Mouse (Mus musculus): ENCODE measurements around the gene Nrros.

Nrros gene

DNA sequence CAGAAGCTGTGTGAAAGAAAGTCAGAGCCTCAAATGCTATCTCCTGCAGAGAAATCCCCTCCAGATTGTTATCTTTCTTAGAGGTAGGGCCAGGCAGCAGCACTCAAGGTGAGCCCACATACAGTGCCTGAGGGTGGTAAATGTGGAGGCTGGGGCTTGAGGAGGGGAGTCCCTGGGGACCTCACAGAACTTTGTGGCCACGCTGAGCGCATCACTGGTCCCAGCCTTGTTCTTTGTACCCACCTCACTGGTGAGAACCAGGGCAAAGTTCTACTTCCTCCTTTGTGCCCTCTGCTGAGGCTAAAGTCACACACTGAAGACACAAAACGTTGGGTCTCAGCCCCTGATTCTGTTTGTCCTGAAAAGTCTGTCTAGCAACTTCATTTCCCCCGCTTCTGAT is 2.0 kb downstream of the Nrros start:
- DNase-seq (ENCODE audit: inconsistent ontology term), result no peak

DNA sequence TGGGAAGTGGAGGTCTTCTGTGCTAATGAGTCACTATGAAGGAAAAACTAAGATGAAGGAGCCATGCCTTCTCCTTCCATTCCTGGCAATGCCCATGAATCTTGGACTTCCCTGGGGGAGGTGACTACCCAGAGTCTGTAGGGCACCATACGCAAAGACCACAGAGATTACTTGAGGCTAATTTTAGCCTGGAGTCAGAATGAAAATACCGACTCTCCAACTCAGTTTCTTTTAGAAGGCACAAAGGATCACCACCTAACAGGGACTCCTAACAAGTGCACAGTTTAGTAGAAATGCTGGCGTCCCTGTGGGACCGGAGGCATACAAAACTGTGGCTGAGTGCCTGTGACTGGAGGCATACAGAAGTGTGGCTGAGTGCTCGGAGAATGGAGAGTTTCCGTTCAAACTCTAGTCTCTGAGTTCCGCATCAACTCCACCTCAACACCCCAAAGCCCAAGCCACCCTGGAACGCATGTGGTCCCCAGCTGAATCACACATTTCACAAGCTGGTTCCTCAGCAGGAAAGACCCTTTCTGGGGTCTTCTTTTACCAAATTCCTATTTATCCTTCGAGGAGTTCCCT is 4.6 kb downstream of the Nrros start:
- DNase-seq (ENCODE audit: inconsistent ontology term), result no peak

DNA sequence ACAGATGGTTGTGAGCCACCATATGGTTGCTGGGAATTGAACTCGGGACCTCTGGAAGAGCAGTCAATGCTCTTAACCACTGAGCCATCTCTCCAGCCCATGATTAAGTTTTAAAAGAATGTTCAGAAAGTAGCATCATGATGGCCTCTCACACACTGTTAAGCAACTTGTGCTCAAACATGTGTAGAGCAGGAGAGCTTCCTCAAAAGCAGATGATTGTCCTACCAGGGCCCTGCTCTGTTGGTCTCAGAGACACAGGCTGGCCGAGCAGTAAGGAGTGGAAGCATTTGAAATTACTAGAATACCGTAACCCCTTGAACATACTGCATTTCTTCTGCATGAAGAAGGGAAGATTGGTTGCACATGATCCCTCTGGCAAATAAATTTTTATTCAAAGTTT is 6.4 kb downstream of the Nrros start:
- DNase-seq (ENCODE audit: inconsistent ontology term), result no peak

DNA sequence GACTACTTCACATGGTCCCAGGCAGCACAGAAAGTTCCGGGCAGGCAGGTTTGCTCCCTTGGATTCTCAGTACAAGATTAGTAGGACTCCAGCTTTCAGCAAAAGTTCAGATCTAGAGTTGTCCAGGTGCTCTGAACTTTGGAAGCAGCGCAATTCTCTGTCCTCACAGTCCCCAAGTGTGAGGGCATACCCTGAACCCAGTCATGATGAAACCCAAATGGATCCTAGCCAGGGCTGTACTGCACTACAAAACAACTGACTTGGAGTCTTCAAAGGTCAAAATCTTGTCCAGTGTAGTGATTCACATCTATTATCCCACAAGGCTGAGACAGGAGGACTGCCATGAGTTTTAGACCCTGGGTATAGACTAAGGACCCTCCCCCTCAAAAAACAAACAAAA is 8.0 kb downstream of the Nrros start:
- no peak for DNase-seq (ENCODE audit: inconsistent ontology term)

DNA sequence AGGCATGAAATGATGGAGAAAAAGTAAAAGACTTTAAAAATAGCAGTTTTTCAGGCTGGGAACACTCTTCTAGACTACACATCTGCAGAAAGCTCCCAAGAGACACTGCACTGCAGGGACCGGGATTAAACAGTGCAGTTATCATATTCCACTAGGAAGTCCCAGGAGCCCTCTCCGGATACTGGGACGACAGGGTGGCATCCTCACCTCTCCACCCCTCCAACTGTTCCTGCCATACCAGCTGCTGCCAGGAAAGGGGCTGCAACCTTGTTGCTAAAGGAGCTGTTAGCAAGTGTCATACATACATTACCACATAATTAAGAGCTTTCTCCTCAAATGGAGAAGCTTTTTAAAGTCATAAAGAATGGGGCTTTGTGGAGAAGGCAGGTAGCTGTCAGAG is 8.7 kb downstream of the Nrros start:
- DNase-seq (ENCODE audit: inconsistent ontology term), result no peak

DNA sequence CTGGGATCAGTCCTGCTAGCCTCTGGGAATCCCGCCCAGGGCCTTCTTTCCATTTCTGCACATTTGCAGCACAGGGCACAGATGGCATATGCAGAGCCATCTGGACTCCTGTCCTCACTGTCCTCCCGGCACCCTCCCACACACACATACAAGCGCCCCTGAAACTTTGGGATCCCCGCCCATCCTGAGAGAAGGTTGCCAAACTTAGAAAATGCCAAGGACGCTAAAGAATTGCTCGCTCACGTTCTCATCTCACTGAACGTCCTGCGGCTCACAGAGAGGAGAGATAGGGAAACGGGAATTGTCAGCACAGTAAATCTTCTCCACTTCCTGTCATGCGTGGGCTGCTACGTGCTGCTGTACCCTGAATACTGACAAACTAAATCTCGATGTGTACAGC is 11.0 kb downstream of the Nrros start:
- no peak for DNase-seq (ENCODE audit: inconsistent ontology term)

DNA sequence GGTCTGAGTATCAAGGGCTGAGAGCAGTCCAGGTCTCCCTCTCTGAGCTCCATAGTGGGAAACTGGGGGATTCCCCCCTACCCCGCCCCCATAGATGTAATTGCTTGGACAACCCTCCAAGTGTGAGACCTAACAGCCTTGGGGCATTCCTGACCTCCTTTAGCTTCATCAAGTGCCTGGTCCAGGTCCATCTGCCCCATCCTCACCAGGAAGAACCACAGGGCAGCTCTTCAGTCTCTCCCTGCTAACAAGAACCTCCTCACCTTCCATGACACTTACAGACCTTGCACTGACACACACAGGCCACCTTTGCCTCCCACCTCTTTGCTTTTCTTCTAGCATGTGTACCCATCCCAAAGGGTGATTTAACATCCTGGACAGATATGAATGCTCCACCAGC is 11.4 kb downstream of the Nrros start:
- DNase-seq (ENCODE audit: inconsistent ontology term), result no peak

DNA sequence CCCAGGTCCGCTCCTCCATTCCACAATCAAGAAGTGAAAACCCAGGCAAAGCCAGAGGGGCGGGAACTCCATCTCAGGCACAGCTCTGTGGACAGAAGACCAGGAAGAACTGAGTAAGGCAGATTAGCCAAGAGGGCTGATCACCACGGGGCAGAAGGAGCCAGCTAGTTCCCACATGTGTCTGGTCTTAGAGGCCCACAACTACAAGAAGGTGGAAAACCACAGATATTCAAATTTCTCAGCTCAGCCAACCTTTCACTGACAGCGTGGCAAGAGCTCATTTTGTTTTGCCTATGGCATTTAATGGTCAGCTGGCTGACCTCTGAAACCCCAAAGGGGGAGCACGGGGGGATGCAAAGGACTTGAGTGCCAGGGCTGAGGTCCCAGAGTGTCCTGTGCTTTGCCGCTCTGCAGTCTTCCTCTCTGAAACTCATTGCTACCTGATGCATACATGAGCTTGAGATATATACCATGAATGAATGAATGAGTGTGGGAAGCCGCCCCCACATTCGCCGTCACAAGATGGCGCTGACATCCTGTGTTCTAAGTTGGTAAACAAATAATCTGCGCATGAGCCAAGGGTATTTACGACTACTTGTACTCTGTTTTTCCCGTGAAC is 17.7 kb downstream of the Nrros start:
- peak; percentile 7 for DNase-seq (ENCODE audit: inconsistent ontology term)

DNA sequence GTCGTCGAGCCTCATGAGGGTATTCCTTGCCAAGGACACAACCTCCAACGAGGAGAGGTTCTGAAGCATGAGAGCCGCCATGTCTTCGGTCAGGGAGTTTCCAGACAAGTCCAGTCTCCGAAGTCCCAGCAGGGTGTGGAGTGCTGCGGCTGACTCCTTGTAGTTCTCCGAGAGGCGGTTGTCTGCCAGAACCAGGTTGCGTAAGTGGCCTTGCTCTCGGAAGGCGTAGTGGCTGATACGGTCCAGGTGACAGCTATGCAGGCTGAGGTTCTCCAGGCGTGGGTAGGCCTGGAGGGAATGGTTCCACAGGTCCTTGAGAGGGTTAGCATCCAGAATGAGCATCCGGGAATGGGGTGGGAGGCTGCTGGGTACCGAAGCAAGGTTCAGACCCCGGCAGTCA is 20.8 kb downstream of the Nrros start:
- no peak for DNase-seq (ENCODE audit: inconsistent ontology term)

DNA sequence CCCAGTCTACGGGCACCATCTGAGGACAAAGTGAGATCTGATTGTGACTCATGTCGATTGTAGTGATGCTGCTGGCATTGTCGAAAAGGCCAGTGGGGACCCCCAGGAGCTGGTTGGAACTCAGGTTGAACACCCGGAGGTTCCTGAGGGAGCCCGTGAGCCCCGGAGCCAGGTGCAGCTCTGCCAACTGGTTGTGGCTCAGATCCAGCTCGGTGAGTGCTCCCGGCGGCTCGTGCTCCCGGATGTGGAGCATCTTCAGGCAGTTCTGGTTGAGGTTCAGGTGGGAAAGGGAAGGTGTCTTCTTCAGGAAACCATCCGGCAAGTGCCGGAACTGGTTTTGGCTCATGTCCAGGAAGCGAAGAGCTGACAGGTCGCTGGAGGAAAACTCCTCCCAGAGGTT is 21.6 kb downstream of the Nrros start:
- no peak for DNase-seq (ENCODE audit: inconsistent ontology term)

DNA sequence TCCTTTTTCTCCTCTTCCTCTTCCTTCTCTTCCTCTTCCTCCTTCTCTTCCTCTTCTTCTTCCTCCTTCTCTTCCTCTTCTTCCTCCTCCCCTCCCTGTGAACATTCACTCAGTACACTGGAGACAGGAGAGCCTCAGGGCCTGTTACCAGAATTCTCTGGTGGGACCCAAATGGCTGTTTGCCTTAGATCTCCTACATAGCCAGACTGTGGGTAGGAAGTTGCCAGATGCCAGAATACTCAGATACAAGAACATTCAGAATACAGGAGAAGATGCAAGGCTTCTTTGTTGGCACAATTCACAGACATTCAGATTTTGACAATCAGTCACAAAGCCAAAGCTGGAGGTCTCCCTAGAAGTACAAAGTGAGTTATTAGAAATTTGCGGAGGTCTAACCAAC is 26.4 kb downstream of the Nrros start:
- no peak for DNase-seq (ENCODE audit: inconsistent ontology term)

DNA sequence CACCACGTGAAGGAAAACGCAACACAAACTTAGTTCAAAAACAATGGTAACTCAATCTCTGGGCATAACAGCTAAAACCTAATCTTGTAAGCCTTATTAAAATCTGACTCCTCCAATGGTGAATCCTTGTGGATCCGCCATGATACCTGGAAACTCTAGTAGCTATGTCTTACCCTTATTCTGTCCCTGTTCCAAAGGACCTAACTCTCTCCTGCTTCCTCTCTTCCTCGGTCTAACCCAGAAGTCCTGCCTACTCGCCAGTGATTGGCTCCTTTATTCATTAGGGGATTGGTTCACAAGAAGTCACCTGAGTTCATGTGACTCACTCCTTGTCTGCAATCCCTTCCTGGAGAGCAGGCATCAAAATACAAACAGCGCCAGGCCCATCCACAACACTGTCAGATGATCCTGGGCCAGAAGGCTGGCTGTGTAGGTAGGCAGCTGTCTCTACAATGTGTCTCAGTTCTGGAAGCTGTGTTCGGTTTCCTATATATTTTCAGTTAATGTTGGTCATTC is 29.5 kb downstream of the Nrros start:
- no peak for DNase-seq (ENCODE audit: inconsistent ontology term)

DNA sequence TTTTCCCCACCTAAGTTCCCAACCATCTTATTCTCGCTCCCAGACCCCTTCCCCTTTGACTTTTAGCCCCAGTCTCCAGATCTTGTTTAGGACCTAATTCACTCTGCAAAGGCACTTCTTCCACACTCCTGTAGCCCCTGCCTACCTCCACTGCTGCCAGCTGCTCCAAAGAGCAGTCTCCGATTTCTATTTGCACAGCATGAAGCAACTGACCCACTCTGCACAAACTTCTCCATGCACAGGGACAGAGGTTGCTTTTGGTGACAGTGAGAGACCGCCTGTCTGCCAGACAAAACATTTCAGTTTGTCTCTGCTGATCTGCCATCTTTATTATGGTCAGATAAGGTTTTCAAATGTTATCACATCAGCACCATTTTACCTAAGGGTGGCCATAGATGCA is 32.2 kb downstream of the Nrros start:
- DNase-seq (ENCODE audit: inconsistent ontology term), result no peak

DNA sequence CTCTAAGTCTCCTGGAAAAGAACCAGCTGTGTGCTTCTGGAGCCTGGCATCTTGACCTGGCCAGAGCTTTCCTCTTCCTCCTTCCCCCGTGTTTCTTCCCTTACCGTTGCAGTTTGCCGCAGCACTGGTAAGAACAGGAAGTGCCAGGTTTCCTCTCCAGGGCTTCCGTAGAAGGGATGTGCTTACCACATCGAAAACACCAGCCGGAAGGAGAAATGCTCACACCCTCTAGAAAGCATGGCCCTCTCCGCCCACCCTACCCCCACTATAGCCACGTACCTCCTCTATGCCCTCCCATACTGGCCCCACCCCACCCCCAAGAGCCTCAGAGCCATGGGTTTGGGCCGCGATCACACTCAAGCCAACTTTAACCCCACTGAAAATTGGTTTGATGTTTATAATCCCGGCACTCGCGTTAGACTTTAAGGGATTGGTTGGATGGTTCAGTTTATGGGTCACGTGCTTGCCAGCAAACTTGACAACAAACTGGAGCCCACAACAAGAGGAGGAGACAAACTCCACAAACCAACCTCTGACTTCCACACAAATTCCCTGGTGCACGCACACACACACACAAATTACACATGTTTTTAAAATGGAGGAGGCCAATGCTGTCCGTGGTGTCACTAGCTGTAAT is 35.1 kb downstream of the Nrros start:
- no peak for DNase-seq (ENCODE audit: inconsistent ontology term)

DNA sequence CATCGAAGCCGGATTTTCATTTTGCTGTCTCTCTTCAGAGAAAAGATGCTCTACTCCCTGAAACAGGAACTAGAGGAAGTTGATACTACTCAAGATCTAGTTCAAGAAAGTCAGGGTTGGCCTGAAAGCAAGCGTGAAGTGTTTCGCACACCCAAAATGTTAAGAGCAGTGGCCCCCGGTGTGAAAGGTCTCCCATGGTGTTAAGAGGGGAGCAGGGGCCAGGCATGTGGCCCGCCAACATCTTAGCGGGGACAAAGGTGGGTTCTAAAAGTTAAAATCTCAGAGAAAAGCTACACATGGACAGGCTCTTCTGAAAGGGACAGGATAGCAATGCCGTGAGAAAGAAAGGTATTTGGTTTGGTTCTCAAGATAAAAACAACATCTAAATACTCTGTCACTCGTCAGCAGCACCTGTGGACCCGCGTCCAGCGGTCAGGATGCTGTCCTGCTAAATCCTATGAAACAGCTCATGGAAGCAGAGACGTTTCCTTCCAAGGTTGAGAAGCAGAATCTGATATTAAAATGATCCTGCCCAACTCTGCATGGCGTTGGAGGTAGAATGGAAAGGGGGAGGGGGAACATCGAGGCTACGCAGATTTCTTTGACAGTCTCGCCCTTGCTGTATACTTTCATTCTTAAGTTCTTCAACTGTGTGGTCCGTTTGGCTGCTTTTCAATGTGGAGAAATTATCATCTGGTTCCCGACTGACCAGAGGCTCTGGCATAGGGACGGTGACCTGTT is 35.8 kb downstream of the Nrros start:
- no peak for DNase-seq (ENCODE audit: inconsistent ontology term)

DNA sequence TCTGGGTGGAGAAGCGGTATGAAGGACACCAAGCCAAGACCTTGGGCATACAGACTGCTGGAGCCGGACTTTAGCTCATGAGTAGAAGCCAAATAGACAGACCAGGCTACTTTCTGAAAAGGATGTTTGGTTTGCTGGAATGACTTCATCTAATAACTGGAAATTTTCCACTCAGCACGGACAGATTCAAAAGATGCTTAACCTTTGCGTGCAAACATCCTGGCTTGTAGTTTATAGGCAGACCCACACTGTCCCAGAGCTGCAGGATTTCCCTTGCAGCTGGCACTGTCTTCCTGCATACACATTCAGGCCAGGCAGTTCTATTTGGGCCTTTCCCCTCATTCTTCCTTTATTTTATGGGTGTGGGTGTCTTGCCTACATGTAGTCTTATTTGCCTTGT is 38.3 kb downstream of the Nrros start:
- DNase-seq (ENCODE audit: inconsistent ontology term), result no peak

DNA sequence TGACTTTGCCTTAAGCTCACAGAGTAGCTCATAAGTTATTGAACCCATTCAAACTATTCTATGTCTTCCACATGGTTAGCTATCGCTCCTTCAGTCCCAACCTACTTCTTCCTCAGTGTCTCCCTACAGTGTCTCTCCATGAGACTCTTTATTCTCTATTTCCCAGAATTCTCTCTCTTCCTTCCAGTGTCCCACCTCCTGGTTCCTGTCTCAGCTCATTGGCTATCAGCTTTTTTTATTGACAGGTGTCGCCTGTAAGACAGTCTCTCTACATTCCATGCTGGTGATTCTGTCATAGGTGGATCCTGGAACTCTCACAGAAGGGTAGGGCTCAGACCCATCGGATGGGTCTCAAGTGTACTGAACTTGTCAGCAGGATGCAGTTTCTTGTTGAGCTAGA is 40.0 kb downstream of the Nrros start:
- DNase-seq (ENCODE audit: inconsistent ontology term), result no peak

DNA sequence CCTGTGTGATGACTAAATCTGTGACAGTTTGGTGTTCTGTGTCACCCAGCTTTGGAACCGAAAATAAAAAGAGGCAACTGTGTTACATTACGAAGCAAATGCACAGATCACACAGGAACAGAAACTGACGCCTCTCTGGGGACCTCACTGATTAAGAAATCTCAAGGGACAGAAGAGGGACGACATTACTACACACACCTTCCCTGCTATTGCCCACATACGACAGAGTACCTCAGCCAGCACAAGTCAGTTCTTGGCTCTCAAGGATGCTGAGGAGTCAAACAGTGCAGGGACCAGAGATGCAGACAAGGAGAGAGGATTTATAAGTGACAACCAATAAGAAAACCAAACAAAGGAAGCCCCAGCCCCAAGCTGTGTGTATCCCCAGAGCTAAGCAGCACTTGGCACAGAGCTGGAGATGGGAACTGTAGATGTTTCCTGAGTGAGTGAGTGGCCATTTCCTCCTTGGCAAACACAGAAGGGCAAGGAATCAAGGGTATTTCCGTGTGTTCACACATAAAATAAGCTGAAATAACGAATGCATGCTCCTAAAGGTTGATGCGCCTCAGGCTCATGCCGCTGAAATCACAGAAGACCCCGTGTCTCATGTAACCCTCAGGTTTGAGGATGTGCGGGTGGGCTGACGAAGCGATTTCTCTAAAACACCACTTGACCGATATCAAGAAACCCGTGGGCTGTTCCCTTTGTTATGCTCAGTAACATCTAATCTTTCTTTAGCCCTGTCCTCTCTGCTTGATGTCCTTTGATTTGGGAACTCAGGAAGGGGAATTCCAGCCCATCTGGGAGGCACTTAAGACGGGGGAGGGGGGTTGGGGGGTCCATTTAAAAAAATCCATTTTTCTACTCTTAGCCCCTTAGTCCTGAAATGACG is 40.7 kb downstream of the Nrros start:
- DNase-seq (ENCODE audit: inconsistent ontology term), result no peak

DNA sequence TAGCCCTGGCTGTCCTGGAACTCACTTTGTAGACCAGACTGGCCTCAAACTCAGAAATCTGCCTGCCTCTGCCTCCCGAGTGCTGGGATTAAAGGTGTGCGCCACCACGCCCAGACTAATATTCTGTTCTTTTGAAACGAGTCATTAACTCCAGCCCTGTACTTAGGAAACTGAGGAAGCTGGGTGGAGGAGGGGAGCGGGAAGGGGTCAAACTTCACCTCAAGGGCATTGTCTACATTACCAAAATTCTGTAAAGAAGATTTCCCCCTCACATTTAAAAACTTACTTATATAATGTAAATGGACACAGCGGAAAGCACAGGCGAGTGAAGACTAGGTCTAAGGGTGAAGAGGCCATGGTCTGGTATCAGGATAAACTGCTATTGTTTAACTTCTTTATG is 41.4 kb downstream of the Nrros start:
- no peak for DNase-seq (ENCODE audit: inconsistent ontology term)

DNA sequence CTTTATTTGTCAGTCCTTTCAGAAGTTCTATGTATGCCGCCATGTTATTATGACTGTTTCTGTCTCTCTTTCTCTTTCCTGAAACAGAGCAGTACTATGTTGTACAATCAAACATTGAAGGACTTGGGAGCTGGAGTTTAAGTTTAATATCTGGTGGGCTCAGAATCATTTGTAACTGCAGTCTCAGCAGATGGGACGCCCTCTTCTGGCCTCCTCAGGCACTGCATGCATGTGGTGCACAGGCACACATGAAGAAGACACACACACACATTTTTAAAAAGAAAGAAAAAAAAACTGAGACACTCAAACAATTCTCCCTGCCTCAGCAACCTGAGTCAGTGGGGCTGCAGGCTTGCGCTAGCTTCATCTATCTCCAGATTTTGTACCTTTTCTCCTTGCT is 44.9 kb downstream of the Nrros start:
- DNase-seq (ENCODE audit: inconsistent ontology term), result no peak

DNA sequence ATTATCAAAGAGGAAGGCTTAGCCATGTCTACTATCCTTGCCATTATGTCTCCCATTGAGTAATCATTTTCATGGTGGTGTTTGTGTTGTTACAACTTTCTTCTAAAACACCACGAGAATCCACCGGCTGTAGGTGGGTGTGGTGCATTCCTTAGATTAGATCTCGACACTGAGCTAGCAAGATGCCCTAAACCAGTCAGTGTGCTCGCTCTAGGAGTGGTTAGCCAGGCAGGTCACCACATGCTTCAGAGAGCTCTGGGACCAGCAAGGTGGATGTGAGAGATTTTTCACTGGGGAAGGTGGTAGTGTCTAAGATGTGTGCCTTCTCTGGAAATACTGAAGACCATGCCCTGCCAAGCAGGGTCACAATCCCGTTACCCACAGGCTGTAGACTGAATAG is 49.2 kb downstream of the Nrros start:
- DNase-seq (ENCODE audit: inconsistent ontology term), result no peak

DNA sequence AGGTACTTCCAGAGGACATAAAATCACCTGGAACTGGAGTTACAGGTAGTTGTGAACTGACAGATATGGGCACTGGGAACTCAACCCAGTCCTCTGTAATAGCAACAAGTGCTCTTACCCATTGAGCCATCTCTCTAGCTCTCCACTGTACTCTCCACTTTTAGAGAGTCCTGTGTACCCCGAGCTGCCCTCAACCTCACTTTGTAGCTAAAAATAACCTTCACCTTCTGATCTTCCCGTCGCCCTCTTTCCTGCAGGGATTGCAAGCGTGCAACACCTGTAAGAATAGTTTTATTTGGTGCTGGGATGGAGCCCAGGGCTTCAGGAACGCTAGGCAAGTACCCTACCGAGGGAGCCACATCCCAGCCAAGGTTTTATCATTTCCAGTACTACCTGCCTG is 49.6 kb downstream of the Nrros start:
- DNase-seq (ENCODE audit: inconsistent ontology term), result no peak
